Comparison of ENCODE assay signal across 24 mouse cellular contexts in genomic region chr11:84847475-84848090, GRCm38 (mm10). TPM values are rescaled to one million over a fixed set of nuclear protein-coding genes. Genes with fewer than 3 reads are reported as not detected.
DNase-seq lines count a peak whose midpoint lies in the region; ATAC-seq and TF ChIP-seq lines count a peak whose summit lies in the region.
"Had no signal": no experiment of that assay in that cellular context is flagged by ENCODE, and none has a peak within 500 bp of the region (broad histone marks: within the 10 kb centered on the region; RNA-seq: fewer than 3 reads in every experiment).

No protein-coding gene starts in this region.

- H3K9me3 ChIP-seq in midbrain, embryonic 11.5 days (ENCODE audit: control insufficient read depth, low read length), result no peaks in the 10 kb centered on the region
- no peaks in the 10 kb centered on the region for H3K9me3 ChIP-seq in midbrain, embryonic 16.5 days (replicated peaks; ENCODE audit: control insufficient read depth, low read length, poor library complexity, severe bottlenecking)
- no peaks in the 10 kb centered on the region for H3K9me3 ChIP-seq in ES-Bruce4 (replicated peaks; ENCODE audit: control insufficient read depth, insufficient read depth, low read length, poor library complexity, severe bottlenecking)
- H3K9me3 ChIP-seq: hindbrain, embryonic 15.5 days; intestine, embryonic 15.5 days; limb, embryonic 12.5 days; lung, embryonic 15.5 days; midbrain, embryonic 10.5 days; neural tube, embryonic 13.5 days had no signal

- TF ChIP-seq CTCF in ES-Bruce4 (IDR thresholded peaks at IDR 0.05; ENCODE audit: low read depth, low read length), result no peak

- WGBS in midbrain, embryonic 11.5 days, result 92% methylated on average over 7 of the region's 7 CpGs
- 91% methylated on average over 7 of the region's 7 CpGs for WGBS in midbrain, embryonic 16.5 days

- no peak for TF ChIP-seq POLR2A in ES-Bruce4 (IDR thresholded peaks at IDR 0.05; ENCODE audit: insufficient read depth, low read length)

- H3K27me3 ChIP-seq in midbrain, embryonic 11.5 days (ENCODE audit: control insufficient read depth, insufficient read depth, low read length), result no peaks in the 10 kb centered on the region
- H3K27me3 ChIP-seq in midbrain, embryonic 16.5 days (ENCODE audit: control insufficient read depth, insufficient read depth, low read depth, low read length), result no peaks in the 10 kb centered on the region
- no peaks in the 10 kb centered on the region for H3K27me3 ChIP-seq in ES-Bruce4 (ENCODE audit: control insufficient read depth, insufficient read depth, low read length, poor library complexity, severe bottlenecking)
- H3K27me3 ChIP-seq: hindbrain, embryonic 15.5 days; intestine, embryonic 15.5 days; limb, embryonic 12.5 days; lung, embryonic 15.5 days; neural tube, embryonic 13.5 days; Patski had no signal

- ATAC-seq in midbrain, embryonic 11.5 days (ENCODE audit: low FRiP score), result no peak
- no peak for ATAC-seq in midbrain, embryonic 16.5 days
- ATAC-seq in megakaryocyte-erythroid progenitor cell, adult 5-6 weeks (replicated peaks; ENCODE audit: low FRiP score, low TSS enrichment, poor library complexity, severe bottlenecking), result no peak
- ATAC-seq: forebrain, postnatal 0 days; intestine, embryonic 15.5 days; Patski had no signal

- no peak overlapping the region for H3K4me2 ChIP-seq in midbrain, embryonic 11.5 days
- H3K4me2 ChIP-seq in midbrain, embryonic 16.5 days (ENCODE audit: low read length), result no peak overlapping the region
- H3K4me2 ChIP-seq: hindbrain, embryonic 15.5 days; intestine, embryonic 15.5 days; limb, embryonic 12.5 days; lung, embryonic 15.5 days; neural tube, embryonic 13.5 days had no signal

- no peaks in the 10 kb centered on the region for H3K4me1 ChIP-seq in midbrain, embryonic 11.5 days (ENCODE audit: control insufficient read depth, insufficient read depth, low read length)
- no peaks in the 10 kb centered on the region for H3K4me1 ChIP-seq in midbrain, embryonic 16.5 days (ENCODE audit: control insufficient read depth, insufficient read depth, low read length)
- peaks cover 3% of the 10 kb centered on the region for H3K4me1 ChIP-seq in ES-Bruce4 (ENCODE audit: control insufficient read depth, insufficient read depth, low read length)
- H3K4me1 ChIP-seq: hindbrain, embryonic 15.5 days; intestine, embryonic 15.5 days; limb, embryonic 12.5 days; lung, embryonic 15.5 days; midbrain, embryonic 10.5 days; neural tube, embryonic 13.5 days had no signal

- H3K9ac ChIP-seq in midbrain, embryonic 11.5 days (ENCODE audit: low read length), result no peak overlapping the region
- no peak overlapping the region for H3K9ac ChIP-seq in midbrain, embryonic 16.5 days (ENCODE audit: low read depth, low read length)
- H3K9ac ChIP-seq in ES-Bruce4 (ENCODE audit: low read depth, poor library complexity, severe bottlenecking), result 0 out of 2 replicates have a peak overlapping the region, but pooled peaks have one; percentile 15
- H3K9ac ChIP-seq: forebrain, postnatal 0 days; hindbrain, embryonic 15.5 days; intestine, embryonic 15.5 days; limb, embryonic 12.5 days; liver, embryonic 14.5 days; lung, embryonic 15.5 days; neural tube, embryonic 13.5 days had no signal

- H3K4me3 ChIP-seq in midbrain, embryonic 11.5 days (ENCODE audit: low read depth, low read length), result no peak overlapping the region
- H3K4me3 ChIP-seq in midbrain, embryonic 16.5 days (ENCODE audit: low read depth, low read length), result no peak overlapping the region
- H3K4me3 ChIP-seq in ES-Bruce4 (ENCODE audit: low read depth, low read length), result no peak overlapping the region
- H3K4me3 ChIP-seq: hindbrain, embryonic 15.5 days; intestine, embryonic 15.5 days; limb, embryonic 12.5 days; lung, embryonic 15.5 days; midbrain, embryonic 10.5 days; neural tube, embryonic 13.5 days had no signal

- TF ChIP-seq EP300 in ES-Bruce4 (IDR thresholded peaks at IDR 0.05; ENCODE audit: insufficient read depth, low read depth, low read length), result no peak

- peak; percentile 72 for DNase-seq in midbrain, embryonic 11.5 days (ENCODE audit: low spot score, missing footprints)
- peak; percentile 76 for DNase-seq in NIH3T3 (ENCODE audit: low read depth)
- DNase-seq in adrenal gland, postnatal 36 days, result peak; percentile 74 to 78
- no peak for DNase-seq in frontal cortex, postnatal 25 days (ENCODE audit: low spot score in 2 of 2)
- DNase-seq: cerebellum, adult 11-12 months; cerebellum, postnatal 25 days; embryo, embryonic 11 days; forebrain, postnatal 0 days; heart, postnatal 36 days; kidney, adult 9 months; kidney, postnatal 36 days; layer of hippocampus, adult 9-11 months; lung, postnatal 4 days had no signal

- peaks cover 7% of the 10 kb centered on the region; the same call in 1 of the 2 replicates for H3K36me3 ChIP-seq in midbrain, embryonic 11.5 days (ENCODE audit: control insufficient read depth, insufficient read depth, low read length)
- H3K36me3 ChIP-seq in midbrain, embryonic 16.5 days (ENCODE audit: control insufficient read depth, insufficient read depth, low read length), result peaks cover 13% of the 10 kb centered on the region
- H3K36me3 ChIP-seq in ES-Bruce4 (ENCODE audit: control insufficient read depth, insufficient read depth, low read length, poor library complexity, severe bottlenecking), result peaks cover 22% of the 10 kb centered on the region

- no peak overlapping the region for H3K27ac ChIP-seq in midbrain, embryonic 11.5 days (ENCODE audit: low read depth, low read length)
- no peak overlapping the region for H3K27ac ChIP-seq in midbrain, embryonic 16.5 days (ENCODE audit: low read length)
- peak overlapping the region; percentile 92 for H3K27ac ChIP-seq in ES-Bruce4 (ENCODE audit: insufficient read depth, low read length)
- H3K27ac ChIP-seq: hindbrain, embryonic 15.5 days; intestine, embryonic 15.5 days; limb, embryonic 12.5 days; liver, embryonic 14.5 days; lung, embryonic 15.5 days; midbrain, embryonic 10.5 days; neural tube, embryonic 13.5 days had no signal

RNA-seq across cellular contexts. Expression of gene Dhrs11, which starts 18.8 kb away (rescaled TPM):
- polyA plus RNA-seq in midbrain, embryonic 11.5 days (2014; fragmentation: Nextera tagmentation; extraction: Ambion mirVana), result 12.2 and 12.6 TPM in 2 replicates
- polyA plus RNA-seq in midbrain, embryonic 16.5 days (2015; fragmentation: Nextera tagmentation; extraction: Ambion mirVana), result 8.8 and 9.0 TPM in 2 replicates
- 5.0 and 7.0 TPM in 2 replicates for polyA plus RNA-seq in ES-Bruce4 (2011; ENCODE audit: insufficient read depth, insufficient read length, low read depth, missing spikeins)
- total RNA-seq in adrenal gland, postnatal 36 days (2021), result 10 to 100 TPM; 36.4 to 45.0 TPM
- total RNA-seq in megakaryocyte-erythroid progenitor cell, adult 5-6 weeks (2014; fragmentation: Nextera tagmentation), result 48.3 and 77.1 TPM in 2 replicates
- total RNA-seq in megakaryocyte-erythroid progenitor cell, adult 5-6 weeks (2017), result 22.0 and 43.6 TPM in 2 replicates

RNA-seq across cellular contexts. Expression of gene Ggnbp2, which starts 23.0 kb away (rescaled TPM):
- polyA plus RNA-seq in midbrain, embryonic 11.5 days (2014; fragmentation: Nextera tagmentation; extraction: Ambion mirVana), result 71.0 and 75.4 TPM in 2 replicates
- polyA plus RNA-seq in midbrain, embryonic 16.5 days (2015; fragmentation: Nextera tagmentation; extraction: Ambion mirVana), result 68.4 and 71.8 TPM in 2 replicates
- polyA plus RNA-seq in ES-Bruce4 (2011; ENCODE audit: insufficient read depth, insufficient read length, low read depth, missing spikeins), result 86.0 and 89.8 TPM in 2 replicates
- 10 to 100 TPM; 66.6 to 71.7 TPM for total RNA-seq in adrenal gland, postnatal 36 days (2021)
- 91.1 and 108 TPM in 2 replicates for total RNA-seq in megakaryocyte-erythroid progenitor cell, adult 5-6 weeks (2014; fragmentation: Nextera tagmentation)
- total RNA-seq in megakaryocyte-erythroid progenitor cell, adult 5-6 weeks (2017), result 155 and 184 TPM in 2 replicates

RNA-seq across cellular contexts. Expression of gene Mrm1, which starts 28.3 kb away (rescaled TPM):
- 10.3 and 11.4 TPM in 2 replicates for polyA plus RNA-seq in midbrain, embryonic 11.5 days (2014; fragmentation: Nextera tagmentation; extraction: Ambion mirVana)
- polyA plus RNA-seq in midbrain, embryonic 16.5 days (2015; fragmentation: Nextera tagmentation; extraction: Ambion mirVana), result 12.8 and 18.5 TPM in 2 replicates
- polyA plus RNA-seq in ES-Bruce4 (2011; ENCODE audit: insufficient read depth, insufficient read length, low read depth, missing spikeins), result 9.1 and 10.3 TPM in 2 replicates
- total RNA-seq in adrenal gland, postnatal 36 days (2021), result 10 to 100 TPM; 14.7 to 22.1 TPM
- 15.6 and 20.8 TPM in 2 replicates for total RNA-seq in megakaryocyte-erythroid progenitor cell, adult 5-6 weeks (2014; fragmentation: Nextera tagmentation)
- total RNA-seq in megakaryocyte-erythroid progenitor cell, adult 5-6 weeks (2017), result 7.3 and 10.7 TPM in 2 replicates

RNA-seq across cellular contexts. Expression of gene Myo19, which starts 32.4 kb away (rescaled TPM):
- 7.5 and 7.7 TPM in 2 replicates for polyA plus RNA-seq in midbrain, embryonic 11.5 days (2014; fragmentation: Nextera tagmentation; extraction: Ambion mirVana)
- 5.3 and 5.8 TPM in 2 replicates for polyA plus RNA-seq in midbrain, embryonic 16.5 days (2015; fragmentation: Nextera tagmentation; extraction: Ambion mirVana)
- polyA plus RNA-seq in ES-Bruce4 (2011; ENCODE audit: insufficient read depth, insufficient read length, low read depth, missing spikeins), result 19.0 and 19.5 TPM in 2 replicates
- total RNA-seq in adrenal gland, postnatal 36 days (2021), result 10 to 100 TPM; 10.2 to 13.9 TPM
- total RNA-seq in megakaryocyte-erythroid progenitor cell, adult 5-6 weeks (2014; fragmentation: Nextera tagmentation), result 15.2 and 24.5 TPM in 2 replicates
- 3.5 and 10.3 TPM in 2 replicates for total RNA-seq in megakaryocyte-erythroid progenitor cell, adult 5-6 weeks (2017)

RNA-seq across cellular contexts. Expression of gene Pigw, which starts 32.5 kb away (rescaled TPM):
- polyA plus RNA-seq in midbrain, embryonic 11.5 days (2014; fragmentation: Nextera tagmentation; extraction: Ambion mirVana), result 3.1 and 3.9 TPM in 2 replicates
- 2.4 and 3.4 TPM in 2 replicates for polyA plus RNA-seq in midbrain, embryonic 16.5 days (2015; fragmentation: Nextera tagmentation; extraction: Ambion mirVana)
- polyA plus RNA-seq in ES-Bruce4 (2011; ENCODE audit: insufficient read depth, insufficient read length, low read depth, missing spikeins), result 10.8 and 11.2 TPM in 2 replicates
- 10 to 100 TPM in 1 of 2 experiments, 1 to 10 TPM in 1; 9.1 to 10.3 TPM for total RNA-seq in adrenal gland, postnatal 36 days (2021)
- total RNA-seq in megakaryocyte-erythroid progenitor cell, adult 5-6 weeks (2014; fragmentation: Nextera tagmentation), result 10.2 and 11.1 TPM in 2 replicates
- total RNA-seq in megakaryocyte-erythroid progenitor cell, adult 5-6 weeks (2017), result 12.3 and 14.5 TPM in 2 replicates

Comparison
In these comparisons a context has a peak if more than half of its experiments do, and no peak if none do; other contexts are left out.
1. DNase-seq: peak in midbrain, embryonic 11.5 days (single experiment), NIH3T3 (single experiment) and adrenal gland, postnatal 36 days (2 of 2); none in frontal cortex, postnatal 25 days (0 of 2).